Mouse (Mus musculus) forebrain, embryonic 16.5 days (tissue): ENCODE data around the gene Krt222. TPM values are rescaled to one million over a fixed set of nuclear protein-coding genes. Genes with fewer than 3 reads are reported as not detected.

Experiments
- ATAC-seq: fragments of 200-750 bp; cut with Nextera tagmentation; 2 replicates; pipeline ENCODE4 v1.8.0; 2017; ENCODE audit warnings: mild to moderate bottlenecking, moderate library complexity
- H3K27ac ChIP-seq: fragments of 300-500 bp; sonication (generic); 2 replicates; pipeline ENCODE4 v1.5.1; 2014; ENCODE audit warnings: low read length, control low read depth
- H3K27me3 ChIP-seq: fragments of 300-500 bp; sonication (generic); replicated peaks from 2 replicates; pipeline ENCODE4 v1.6.1; 2014; ENCODE audit warnings: low read length; ENCODE audit not compliant: control insufficient read depth, insufficient read depth
- H3K36me3 ChIP-seq: fragments of 300-500 bp; sonication (generic); 2 replicates; pipeline ENCODE4 v1.6.1; 2014; ENCODE audit not compliant: control insufficient read depth, insufficient read depth
- H3K4me1 ChIP-seq: fragments of 300-500 bp; sonication (generic); replicated peaks from 2 replicates; pipeline ENCODE4 v1.6.1; 2014; ENCODE audit warnings: low read length; ENCODE audit not compliant: control insufficient read depth, insufficient read depth
- H3K4me2 ChIP-seq: fragments of 300-500 bp; sonication (generic); 2 replicates; pipeline ENCODE4 v1.6.1; 2014; ENCODE audit warnings: mild to moderate bottlenecking, low read length, control low read depth
- H3K4me3 ChIP-seq: fragments of 300-500 bp; sonication (generic); replicated peaks from 2 replicates; pipeline ENCODE4 v1.5.1; 2014; ENCODE audit warnings: mild to moderate bottlenecking, low read length, control low read depth
- H3K9ac ChIP-seq: fragments of 300-500 bp; sonication (generic); replicated peaks from 2 replicates; pipeline ENCODE4 v1.6.1; 2014; ENCODE audit warnings: low read depth, low read length, control low read depth
- H3K9me3 ChIP-seq: fragments of 300-500 bp; sonication (generic); 2 replicates; pipeline ENCODE4 v1.6.1; 2016; ENCODE audit warnings: low read length; ENCODE audit not compliant: control insufficient read depth
- WGBS: fragments of 180-500 bp; shearing (Covaris S2); extraction: QIAGEN DNeasy Blood & Tissue Kit; methylation state at CpG from one replicate; pipeline ENCODE4 v1.1.7; 2014; 5-methylcytosine and 5-hydroxymethylcytosine counted together
- polyA plus RNA-seq: library from polyadenylated mRNA; unstranded; fragments of >200 nt; fragmentation: Nextera tagmentation; extraction: Ambion mirVana; gene quantifications from 2 replicates; pipeline ENCODE4 v1.2.1, GENCODE M21; 2015

Krt222 gene
- polyA plus RNA-seq: 2.6 and 3.9 TPM in 2 replicates

GRCm38 (mm10) chr11:99243820-99244374 lies at the start of gene Krt222:
TSS of gene Krt222 (minus strand) at chr11:99244085.
- H3K4me1 ChIP-seq: peaks cover 7% of the 10 kb centered on the region
- H3K36me3 ChIP-seq: no peaks in the 10 kb centered on the region
- peak within 1 kb of the TSS; percentile 38 for H3K4me3 ChIP-seq
- WGBS: 6% methylated on average over 17 of the region's 17 CpGs
- no peaks in the 10 kb centered on the region for H3K9me3 ChIP-seq
- no peaks in the 10 kb centered on the region for H3K27me3 ChIP-seq
- H3K4me2 ChIP-seq: peak within 1 kb of the TSS; percentile 51
- peak within 1 kb of the TSS; percentile 48 for H3K9ac ChIP-seq
- no peak within 1 kb of the TSS for H3K27ac ChIP-seq
- no peak for ATAC-seq

- ATAC-seq: no peak
- H3K9ac ChIP-seq: no peak overlapping the region
- no peaks in the 10 kb centered on the region; the same call in 1 of the 2 replicates for H3K4me1 ChIP-seq
- H3K4me2 ChIP-seq: no peak overlapping the region
- H3K36me3 ChIP-seq: no peaks in the 10 kb centered on the region
- no peaks in the 10 kb centered on the region for H3K27me3 ChIP-seq
- WGBS: 62% methylated on average over 5 of the region's 5 CpGs
- H3K9me3 ChIP-seq: no peaks in the 10 kb centered on the region
- H3K4me3 ChIP-seq: no peak overlapping the region
- H3K27ac ChIP-seq: no peak overlapping the region
These were observed 49.0 kb upstream of the Krt222 start for GRCm38 (mm10) chr11:99292846-99293245.

- ATAC-seq: no peak
- no peaks in the 10 kb centered on the region for H3K36me3 ChIP-seq
- no peak within 1 kb of the TSS for H3K4me3 ChIP-seq
- WGBS: 61% methylated on average over 11 of the region's 11 CpGs
- peaks cover 4% of the 10 kb centered on the region; the same call in 1 of the 2 replicates for H3K4me1 ChIP-seq
- no peaks in the 10 kb centered on the region for H3K9me3 ChIP-seq
- no peak within 1 kb of the TSS for H3K27ac ChIP-seq
- no peaks in the 10 kb centered on the region for H3K27me3 ChIP-seq
- no peak within 1 kb of the TSS for H3K9ac ChIP-seq
- H3K4me2 ChIP-seq: no peak within 1 kb of the TSS
These were observed 41.0 kb upstream of the Krt222 start, which contains the start of gene Krt24 for GRCm38 (mm10) chr11:99284833-99285312. TSS of gene Krt24 (minus strand) at chr11:99285262.

GRCm38 (mm10) chr11:99284011-99284410 lies 40.1 kb upstream of the Krt222 start:
- Histone ChIP-seq H3K4me3 (no peak overlapping the region), H3K36me3 (no peaks in the 10 kb centered on the region), H3K27ac (no peak overlapping the region), H3K4me2 (no peak overlapping the region), H3K4me1 (peaks cover 4% of the 10 kb centered on the region; the same call in 1 of the 2 replicates), H3K9me3 (no peaks in the 10 kb centered on the region), H3K9ac (no peak overlapping the region), H3K27me3 (no peaks in the 10 kb centered on the region)
- 55% methylated on average over 5 of the region's 5 CpGs for WGBS
- no peak for ATAC-seq

GRCm38 (mm10) chr11:99283334-99283733 lies 39.4 kb upstream of the Krt222 start:
- no peaks in the 10 kb centered on the region for H3K36me3 ChIP-seq
- ATAC-seq: no peak

GRCm38 (mm10) chr11:99281116-99281515 lies 37.2 kb upstream of the Krt222 start:
- Histone ChIP-seq H3K36me3 (no peaks in the 10 kb centered on the region), H3K27me3 (no peaks in the 10 kb centered on the region), H3K4me1 (peaks cover 4% of the 10 kb centered on the region; the same call in 1 of the 2 replicates), H3K4me3 (no peak overlapping the region), H3K27ac (no peak overlapping the region), H3K4me2 (no peak overlapping the region), H3K9ac (no peak overlapping the region), H3K9me3 (no peaks in the 10 kb centered on the region)
- no peak for ATAC-seq
- 81% methylated on average over 9 of the region's 9 CpGs for WGBS

More at GRCm38 (mm10) chr11:99283334-99283733, 39.4 kb upstream of the Krt222 start:
- WGBS: 54% methylated on average over 4 of the region's 4 CpGs
- Histone ChIP-seq H3K27ac (no peak overlapping the region), H3K9ac (no peak overlapping the region), H3K4me3 (no peak overlapping the region), H3K27me3 (no peaks in the 10 kb centered on the region), H3K9me3 (no peaks in the 10 kb centered on the region), H3K4me1 (peaks cover 4% of the 10 kb centered on the region; the same call in 1 of the 2 replicates), H3K4me2 (no peak overlapping the region)

GRCm38 (mm10) chr11:99279986-99280385 lies 36.1 kb upstream of the Krt222 start:
- Histone ChIP-seq H3K4me2 (no peak overlapping the region), H3K4me3 (no peak overlapping the region), H3K27ac (no peak overlapping the region), H3K36me3 (no peaks in the 10 kb centered on the region), H3K9ac (no peak overlapping the region), H3K27me3 (no peaks in the 10 kb centered on the region), H3K9me3 (no peaks in the 10 kb centered on the region), H3K4me1 (peaks cover 4% of the 10 kb centered on the region; the same call in 1 of the 2 replicates)
- ATAC-seq: no peak
- WGBS: 76% methylated on average over 5 of the region's 5 CpGs

- ATAC-seq: no peak
- Histone ChIP-seq H3K4me3 (no peak overlapping the region), H3K9ac (no peak overlapping the region), H3K27ac (no peak overlapping the region), H3K4me1 (no peaks in the 10 kb centered on the region), H3K36me3 (no peaks in the 10 kb centered on the region), H3K9me3 (no peaks in the 10 kb centered on the region), H3K27me3 (no peaks in the 10 kb centered on the region), H3K4me2 (no peak overlapping the region)
- WGBS: 59% methylated on average over 7 of the region's 7 CpGs
These were observed 32.9 kb upstream of the Krt222 start for GRCm38 (mm10) chr11:99276786-99277185.

- Histone ChIP-seq H3K9me3 (no peaks in the 10 kb centered on the region), H3K9ac (no peak overlapping the region), H3K27ac (no peak overlapping the region), H3K36me3 (no peaks in the 10 kb centered on the region), H3K4me3 (no peak overlapping the region), H3K27me3 (no peaks in the 10 kb centered on the region), H3K4me1 (no peaks in the 10 kb centered on the region), H3K4me2 (no peak overlapping the region)
- no peak for ATAC-seq
- WGBS: 81% methylated on average over 6 of the region's 6 CpGs
These were observed 31.7 kb upstream of the Krt222 start for GRCm38 (mm10) chr11:99275624-99276023.
